Mouse (Mus musculus) embryonic fibroblast, embryonic 13.5 days (primary cell): ENCODE measurements around the gene Tceanc2.

ENCODE experiments used
- CTCF ChIP-seq: IDR thresholded peaks from 2 replicates; pipeline ENCODE4 v1.5.1; 2011; ENCODE audit warnings: mild to moderate bottlenecking, control low read depth, low read length, moderate library complexity, borderline replicate concordance; ENCODE audit not compliant: insufficient read depth
- POLR2A ChIP-seq: IDR thresholded peaks from 2 replicates; pipeline ENCODE4 v1.6.1; 2011; ENCODE audit warnings: low read depth, mild to moderate bottlenecking, control low read depth, low read length, moderate library complexity

DNA sequence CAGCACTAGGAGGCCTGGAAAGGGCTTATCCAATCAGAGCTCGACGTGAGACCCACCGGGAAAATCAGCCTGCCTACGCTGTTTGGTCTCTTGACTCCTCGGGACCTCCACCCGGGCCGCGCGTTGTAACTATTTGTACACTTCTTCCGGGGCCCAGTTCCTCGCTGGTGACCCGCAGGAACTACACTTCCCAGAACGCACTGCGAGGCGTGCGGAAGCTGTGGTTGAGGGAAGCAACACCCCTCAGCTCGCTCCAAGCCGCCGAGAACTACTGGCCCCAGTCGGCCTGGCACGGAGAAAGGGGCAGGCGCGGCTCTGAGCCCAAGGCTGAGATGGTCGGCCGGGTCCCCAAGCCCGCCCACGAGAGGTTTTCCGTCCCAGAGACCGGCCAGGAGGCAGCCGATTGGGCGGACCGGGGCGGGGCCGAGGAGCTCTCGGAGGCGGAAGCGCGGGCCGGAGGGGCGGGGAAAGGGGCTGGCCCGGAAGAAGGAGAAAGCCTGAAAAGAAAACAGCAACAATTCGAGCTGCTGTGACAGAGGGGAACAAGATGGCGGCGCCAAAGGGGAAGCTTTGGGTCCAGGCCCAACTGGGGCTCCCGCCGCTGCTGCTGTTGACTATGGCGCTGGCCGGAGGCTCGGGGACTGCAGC is 610 bp downstream of the Tceanc2 start, which contains the start of gene Tmem59:
- TF ChIP-seq CTCF: no peak
- peak; percentile 74 for TF ChIP-seq POLR2A
